Mouse (Mus musculus): ENCODE measurements around the gene Cdh8.
"Not testable (repeated sequence)": the region's sequence is repeated elsewhere in the genome, so short reads cannot be mapped to it uniquely, and the experiment has no call there.

The Cdh8 gene

GRCm38 (mm10) chr8:99285103-99285502 is 131.2 kb downstream of the Cdh8 start:
- no peak for DNase-seq (ENCODE audit: low read depth, low spot score)

GRCm38 (mm10) chr8:99280375-99280774 is 135.9 kb downstream of the Cdh8 start:
- DNase-seq (ENCODE audit: low read depth, low spot score), result no peak

GRCm38 (mm10) chr8:99267133-99267532 is 149.1 kb downstream of the Cdh8 start:
- DNase-seq (ENCODE audit: low read depth, low spot score), result no peak

- DNase-seq (ENCODE audit: low read depth, low spot score), result no peak
Measured at GRCm38 (mm10) chr8:99234372-99234771, 181.9 kb downstream of the Cdh8 start.

GRCm38 (mm10) chr8:99223697-99224096 is 192.6 kb downstream of the Cdh8 start:
- DNase-seq (ENCODE audit: low read depth, low spot score), result no peak

- DNase-seq (ENCODE audit: low read depth, low spot score), result no peak
Measured at GRCm38 (mm10) chr8:99205194-99205593, 211.1 kb downstream of the Cdh8 start.

GRCm38 (mm10) chr8:99190643-99191042 is 225.6 kb downstream of the Cdh8 start:
- DNase-seq (ENCODE audit: low read depth, low spot score), result no peak

- DNase-seq (ENCODE audit: low read depth, low spot score), result no peak
Measured at GRCm38 (mm10) chr8:99186879-99187278, 229.4 kb downstream of the Cdh8 start.

- no peak for DNase-seq (ENCODE audit: low read depth, low spot score)
Measured at GRCm38 (mm10) chr8:99184186-99184585, 232.1 kb downstream of the Cdh8 start.

- DNase-seq (ENCODE audit: low read depth, low spot score), result no peak
Measured at GRCm38 (mm10) chr8:99166966-99167365, 249.3 kb downstream of the Cdh8 start.

- no peak for DNase-seq (ENCODE audit: low read depth, low spot score)
Measured at GRCm38 (mm10) chr8:99161633-99162032, 254.6 kb downstream of the Cdh8 start.

- no peak for DNase-seq (ENCODE audit: low read depth, low spot score)
Measured at GRCm38 (mm10) chr8:99145436-99145835, 270.8 kb downstream of the Cdh8 start.

- not testable (repeated sequence) for DNase-seq (ENCODE audit: low read depth, low spot score)
Measured at GRCm38 (mm10) chr8:99144761-99145160, 271.5 kb downstream of the Cdh8 start.

- DNase-seq (ENCODE audit: low read depth, low spot score), result no peak
Measured at GRCm38 (mm10) chr8:99098453-99098852, 317.8 kb downstream of the Cdh8 start.

GRCm38 (mm10) chr8:99051344-99051743 is 364.9 kb downstream of the Cdh8 start:
- DNase-seq (ENCODE audit: low read depth, low spot score), result no peak

- no peak for DNase-seq (ENCODE audit: low read depth, low spot score)
Measured at GRCm38 (mm10) chr8:99048664-99049363, 367.5 kb downstream of the Cdh8 start.

- no peak for DNase-seq (ENCODE audit: low read depth, low spot score)
Measured at GRCm38 (mm10) chr8:99040423-99040822, 375.8 kb downstream of the Cdh8 start.

GRCm38 (mm10) chr8:99031060-99031459 is 385.2 kb downstream of the Cdh8 start:
- no peak for DNase-seq (ENCODE audit: low read depth, low spot score)
